Mouse (Mus musculus) testis, adult 2 months (tissue): ENCODE data around the gene Baz1a.

Experiments
- CTCF ChIP-seq: fragments of 200-500 bp; IDR thresholded peaks from 2 replicates; pipeline ENCODE4 v1.5.1; 2012; ENCODE audit warnings: low read depth, mild to moderate bottlenecking, inconsistent platforms, low read length, moderate library complexity; ENCODE audit not compliant: control insufficient read depth, insufficient read depth, insufficient replicate concordance
- POLR2A ChIP-seq: fragments of 200-500 bp; IDR thresholded peaks from 2 replicates; pipeline ENCODE4 v1.6.1; 2012; ENCODE audit warnings: low read depth, mild to moderate bottlenecking, inconsistent platforms, low read length, moderate library complexity; ENCODE audit not compliant: control insufficient read depth

DNA sequence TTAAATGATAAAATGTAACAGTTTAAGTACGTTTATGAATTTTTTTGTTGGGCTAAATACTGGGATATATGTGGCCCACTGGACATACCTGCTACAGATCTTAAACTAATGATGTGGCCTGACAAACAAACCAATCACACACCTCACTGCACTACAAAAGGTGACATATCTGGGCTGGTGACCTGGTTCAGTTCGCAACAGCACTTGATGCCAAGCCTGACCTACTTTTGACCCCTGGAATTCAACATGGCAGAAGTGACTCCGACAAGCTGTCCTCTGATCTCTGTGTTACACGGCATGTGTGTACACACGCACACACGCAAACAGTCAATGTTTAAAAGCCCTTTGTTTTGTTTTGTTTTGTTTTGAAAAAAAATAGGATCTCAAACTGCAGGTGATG is 68.0 kb downstream of the Baz1a start:
- TF ChIP-seq CTCF: no peak
- no peak for TF ChIP-seq POLR2A
